8 mouse cellular contexts compared by ENCODE assay signal in the genomic region with DNA sequence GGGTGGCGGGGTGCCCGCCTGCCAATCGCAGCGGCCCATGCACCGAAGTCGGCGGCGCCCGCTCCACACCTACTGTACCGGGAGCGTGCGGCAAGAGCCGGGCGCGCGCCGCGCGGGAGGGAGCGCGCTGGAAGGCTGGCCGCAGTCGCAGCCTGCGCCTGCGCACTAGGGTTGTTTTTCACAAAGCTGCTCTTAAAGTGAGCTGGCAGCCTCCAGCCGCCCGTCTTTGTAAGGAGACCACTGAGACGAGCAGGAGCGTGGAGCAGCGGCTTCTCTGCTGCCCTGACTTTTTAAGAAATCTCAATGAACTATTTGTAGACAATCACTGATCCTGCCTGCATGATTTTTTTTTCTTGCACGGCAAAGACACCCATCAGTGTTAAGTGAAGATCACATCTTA. TPM values are rescaled to one million over a fixed set of nuclear protein-coding genes. Genes with fewer than 3 reads are reported as not detected.
A peak's percentile ranks its signal among the peaks of the same experiment; 100 is the strongest.
DNase-seq lines count a peak whose midpoint lies in the region; ATAC-seq lines count a peak whose summit lies in the region.

Arrdc3 (plus strand) TSS at position 195 of the 400 bp plus-strand sequence.

- H3K27me3 ChIP-seq in hindbrain, embryonic 15.5 days = no peaks in the 10 kb centered on the region

- peaks cover 14% of the 10 kb centered on the region for H3K4me1 ChIP-seq in hindbrain, embryonic 15.5 days (replicated peaks)

- no peaks in the 10 kb centered on the region for H3K9me3 ChIP-seq in hindbrain, embryonic 15.5 days

- peak within 1 kb of the TSS; percentile 100 for H3K27ac ChIP-seq in hindbrain, embryonic 15.5 days (replicated peaks)

- DNase-seq in R1 (ENCODE audit: low read depth, low spot score) = peak; percentile 94
- DNase-seq in cerebellum, postnatal 25 days = peak; percentile 98 to 99
- DNase-seq in frontal cortex, postnatal 36 days (ENCODE audit: low spot score in 2 of 2) = peak; percentile 95 to 97
- DNase-seq in left cerebral cortex, adult 11 months (ENCODE audit: low spot score) = peak; percentile 92
- peak; percentile 97 to 99 for DNase-seq in lung, postnatal 4 days
- peak; percentile 97 for DNase-seq in retina, postnatal 7 days (ENCODE audit: low read depth, low spot score)
- DNase-seq in urinary bladder, adult 2 months (ENCODE audit: low spot score) = peak; percentile 96

- H3K9ac ChIP-seq in hindbrain, embryonic 15.5 days = peak within 1 kb of the TSS; percentile 94

- H3K4me3 ChIP-seq in hindbrain, embryonic 15.5 days = peak within 1 kb of the TSS; percentile 77

- ATAC-seq in hindbrain, embryonic 15.5 days (ENCODE audit: low FRiP score, low read depth) = peak; percentile 72

- peaks cover 4% of the 10 kb centered on the region for H3K36me3 ChIP-seq in hindbrain, embryonic 15.5 days

- WGBS in hindbrain, embryonic 15.5 days = under 1% methylated on average over 31 of the region's 31 CpGs

- peak within 1 kb of the TSS; percentile 53 for H3K4me2 ChIP-seq in hindbrain, embryonic 15.5 days

RNA-seq across cellular contexts. Expression of gene Arrdc3, which starts in this region (rescaled TPM):
- polyA plus RNA-seq in hindbrain, embryonic 15.5 days (2015; fragmentation: Nextera tagmentation; extraction: Ambion mirVana) = 40.2 and 46.6 TPM in 2 replicates
- polyA plus RNA-seq in urinary bladder, adult 2 months (2012; rRNA removed) = 24.6 and 25.6 TPM in 2 replicates

Comparison
In these comparisons a context has a peak if more than half of its experiments do, and no peak if none do; other contexts are left out.
1. Peak in every context shown above with its lines: DNase-seq, ATAC-seq, H3K4me3 ChIP-seq and H3K27ac ChIP-seq.